11 mouse cellular contexts compared by ENCODE assay signal in genomic region chrX:20863161-20864101, GRCm38 (mm10). TPM values are rescaled to one million over a fixed set of nuclear protein-coding genes. Genes with fewer than 3 reads are reported as not detected.
DNase-seq lines count a peak whose midpoint lies in the region; ATAC-seq lines count a peak whose summit lies in the region.
"Had no signal": no experiment of that assay in that cellular context is flagged by ENCODE, and none has a peak within 500 bp of the region (broad histone marks: within the 10 kb centered on the region; RNA-seq: fewer than 3 reads in every experiment).

No protein-coding gene starts in this region.

- H3K27me3 ChIP-seq in heart, embryonic 11.5 days (ENCODE audit: control insufficient read depth, insufficient read depth, low read length): no peaks in the 10 kb centered on the region
- H3K27me3 ChIP-seq: embryonic facial prominence, embryonic 12.5 days; limb, embryonic 12.5 days had no signal

- 68% methylated on average over 9 of the region's 9 CpGs for WGBS in heart, embryonic 11.5 days (ENCODE audit: insufficient replicate concordance)

- ATAC-seq in heart, embryonic 11.5 days (replicated peaks; ENCODE audit: insufficient number of reproducible peaks, low FRiP score, low TSS enrichment): no peak
- peak; percentile 76 for ATAC-seq in common myeloid progenitor, adult 5-6 weeks (replicated peaks; ENCODE audit: low read depth, poor library complexity, severe bottlenecking)

- H3K9me3 ChIP-seq in heart, embryonic 11.5 days (replicated peaks; ENCODE audit: control insufficient read depth, low read length): no peaks in the 10 kb centered on the region
- H3K9me3 ChIP-seq: embryonic facial prominence, embryonic 12.5 days; limb, embryonic 12.5 days had no signal

- H3K4me2 ChIP-seq in heart, embryonic 11.5 days: no peak overlapping the region
- H3K4me2 ChIP-seq: embryonic facial prominence, embryonic 12.5 days had no signal

- peaks cover 7% of the 10 kb centered on the region for H3K4me1 ChIP-seq in heart, embryonic 11.5 days (ENCODE audit: control insufficient read depth, insufficient read depth, low read length)
- H3K4me1 ChIP-seq: embryonic facial prominence, embryonic 12.5 days had no signal

- no peak overlapping the region for H3K27ac ChIP-seq in heart, embryonic 11.5 days (ENCODE audit: low read depth, low read length)
- H3K27ac ChIP-seq: embryonic facial prominence, embryonic 12.5 days; limb, embryonic 12.5 days; macrophage had no signal

- intact Hi-C loops in heart, postnatal 14 days (cut with DNase I): no loop called here

- no peaks in the 10 kb centered on the region for H3K36me3 ChIP-seq in heart, embryonic 11.5 days (ENCODE audit: control insufficient read depth, insufficient read depth, low read length)
- H3K36me3 ChIP-seq: embryonic facial prominence, embryonic 12.5 days; limb, embryonic 12.5 days had no signal

- H3K4me3 ChIP-seq in heart, embryonic 11.5 days (ENCODE audit: low read depth, low read length): no peak overlapping the region
- H3K4me3 ChIP-seq: embryonic facial prominence, embryonic 12.5 days; limb, embryonic 12.5 days had no signal

- H3K9ac ChIP-seq in heart, embryonic 11.5 days (ENCODE audit: low read depth, low read length): no peak overlapping the region
- H3K9ac ChIP-seq: embryonic facial prominence, embryonic 12.5 days; limb, embryonic 12.5 days had no signal

- peak; percentile 9 to 10 for DNase-seq in heart, adult 9 months (ENCODE audit: low spot score in 2 of 2)
- DNase-seq in 416B (ENCODE audit: low read depth): peak; percentile 74
- DNase-seq in heart, postnatal 14 days: peak; percentile 7 to 21
- DNase-seq in urinary bladder, postnatal 36 days (ENCODE audit: low spot score in 2 of 2): no peak
- DNase-seq in yolk sac, embryonic 10.5 days (ENCODE audit: low spot score): no peak
- no peak for DNase-seq in layer of hippocampus, adult 11-12 months (ENCODE audit: low spot score)

RNA-seq across cellular contexts. Expression of gene Timp1, which starts 6.5 kb away (rescaled TPM):
- polyA plus RNA-seq in heart, embryonic 11.5 days (2014; fragmentation: Nextera tagmentation; extraction: Ambion mirVana): 33.6 and 34.7 TPM in 2 replicates
- total RNA-seq in common myeloid progenitor, adult 5-6 weeks (2017): not detected in 2 replicates
- total RNA-seq in heart, postnatal 14 days (2021): 1 to 10 TPM; 9.1 to 9.7 TPM

RNA-seq across cellular contexts. Expression of gene Syn1, which starts 57.4 kb away (rescaled TPM):
- polyA plus RNA-seq in heart, embryonic 11.5 days (2014; fragmentation: Nextera tagmentation; extraction: Ambion mirVana): 0.52 and 0.56 TPM in 2 replicates
- not detected in 2 replicates for total RNA-seq in common myeloid progenitor, adult 5-6 weeks (2017)
- total RNA-seq in heart, postnatal 14 days (2021): under 1 TPM; 0.32 to 0.45 TPM

Comparison
In these comparisons a context has a peak if more than half of its experiments do, and no peak if none do; other contexts are left out.
1. DNase-seq: peak in heart, adult 9 months (2 of 2), 416B (single experiment) and heart, postnatal 14 days (2 of 2); none in urinary bladder, postnatal 36 days (0 of 2), yolk sac, embryonic 10.5 days (single experiment) and layer of hippocampus, adult 11-12 months (single experiment).
2. RNA of gene Timp1, which starts 6.5 kb away (total RNA-seq): 9.1 to 9.7 TPM in heart, postnatal 14 days; not detected in common myeloid progenitor, adult 5-6 weeks; every median in the first group is over 10 times any median in the second.